Mouse (Mus musculus) forebrain, embryonic 15.5 days (tissue): ENCODE measurements at regions not wholly inside any gene's neighbourhood (a gene's known extent, or its start where the extent isn't known, plus 50 kb on each side); places are given as distances from the start of the nearest gene placed in this dataset.

ENCODE experiments used
- ATAC-seq: fragments of 200-750 bp; cut with Nextera tagmentation; replicated peaks from 2 replicates; pipeline ENCODE4 v1.8.0; 2017; ENCODE audit warnings: mild to moderate bottlenecking, moderate TSS enrichment, moderate library complexity
- H3K27ac ChIP-seq: fragments of 300-500 bp; sonication (generic); replicated peaks from 2 replicates; pipeline ENCODE4 v1.5.1; 2015; ENCODE audit warnings: mild to moderate bottlenecking, inconsistent platforms
- H3K27me3 ChIP-seq: fragments of 300-500 bp; sonication (generic); 2 replicates; pipeline ENCODE4 v1.6.1; 2015; ENCODE audit warnings: inconsistent platforms
- H3K36me3 ChIP-seq: fragments of 300-500 bp; sonication (generic); 2 replicates; pipeline ENCODE4 v1.6.1; 2015; ENCODE audit warnings: mild to moderate bottlenecking, inconsistent platforms
- H3K4me1 ChIP-seq: fragments of 300-500 bp; sonication (generic); 2 replicates; pipeline ENCODE4 v1.6.1; 2015; ENCODE audit warnings: inconsistent platforms
- H3K4me2 ChIP-seq: fragments of 300-500 bp; sonication (generic); replicated peaks from 2 replicates; pipeline ENCODE4 v1.6.1; 2015; ENCODE audit warnings: mild to moderate bottlenecking, inconsistent platforms
- H3K4me3 ChIP-seq: fragments of 300-500 bp; sonication (generic); 2 replicates; pipeline ENCODE4 v1.5.1; 2015; ENCODE audit warnings: mild to moderate bottlenecking, inconsistent platforms
- H3K9ac ChIP-seq: fragments of 300-500 bp; sonication (generic); replicated peaks from 2 replicates; pipeline ENCODE4 v1.6.1; 2015; ENCODE audit warnings: mild to moderate bottlenecking, inconsistent platforms
- H3K9me3 ChIP-seq: fragments of 300-500 bp; sonication (generic); 2 replicates; pipeline ENCODE4 v1.6.1; 2016; ENCODE audit warnings: inconsistent platforms
- WGBS: fragments of 180-500 bp; shearing (Covaris S2); methylation state at CpG from one replicate; pipeline ENCODE4 v1.1.7; 2015; ENCODE audit warnings: mixed read lengths; 5-methylcytosine and 5-hydroxymethylcytosine counted together

- no peak for ATAC-seq
- 76% methylated on average over 1 of the region's 1 CpGs for WGBS
- Histone ChIP-seq H3K4me2 (no peak overlapping the region), H3K27ac (no peak overlapping the region), H3K27me3 (no peaks in the 10 kb centered on the region), H3K4me1 (peaks cover 28% of the 10 kb centered on the region), H3K4me3 (no peak overlapping the region), H3K36me3 (no peaks in the 10 kb centered on the region), H3K9me3 (no peaks in the 10 kb centered on the region), H3K9ac (no peak overlapping the region)
Measured at GRCm38 (mm10) chr16:31587036-31587435, 76.2 kb upstream of the Dlg1 start.

DNA sequence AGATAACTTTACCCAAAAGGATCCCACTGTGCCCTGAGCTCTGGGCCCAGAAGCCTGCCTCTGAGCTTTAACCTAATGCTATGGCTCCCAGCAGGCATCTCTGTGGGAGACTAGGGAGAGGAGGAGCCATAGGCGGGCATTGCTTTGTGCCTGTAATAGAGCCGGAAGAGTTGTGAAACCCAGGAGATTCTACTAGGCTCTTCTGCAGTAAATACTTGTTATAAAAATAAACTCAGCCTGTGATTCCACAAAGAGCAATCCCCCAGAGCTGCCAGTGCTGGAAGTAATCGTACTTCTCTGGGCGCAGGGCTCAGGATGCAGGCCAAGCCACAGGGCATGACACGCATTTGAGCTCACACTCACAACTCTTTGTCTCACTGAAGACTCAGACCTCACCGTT lies 73.7 kb upstream of the Dlg1 start:
- no peaks in the 10 kb centered on the region for H3K9me3 ChIP-seq
- no peaks in the 10 kb centered on the region for H3K36me3 ChIP-seq
- WGBS: 24% methylated on average over 6 of the region's 6 CpGs
- H3K27me3 ChIP-seq: no peaks in the 10 kb centered on the region
- H3K4me3 ChIP-seq: no peak overlapping the region
- peaks cover 46% of the 10 kb centered on the region for H3K4me1 ChIP-seq
- H3K27ac ChIP-seq: peak overlapping the region; percentile 45
- H3K9ac ChIP-seq: no peak overlapping the region
- ATAC-seq: no peak
- no peak overlapping the region for H3K4me2 ChIP-seq

DNA sequence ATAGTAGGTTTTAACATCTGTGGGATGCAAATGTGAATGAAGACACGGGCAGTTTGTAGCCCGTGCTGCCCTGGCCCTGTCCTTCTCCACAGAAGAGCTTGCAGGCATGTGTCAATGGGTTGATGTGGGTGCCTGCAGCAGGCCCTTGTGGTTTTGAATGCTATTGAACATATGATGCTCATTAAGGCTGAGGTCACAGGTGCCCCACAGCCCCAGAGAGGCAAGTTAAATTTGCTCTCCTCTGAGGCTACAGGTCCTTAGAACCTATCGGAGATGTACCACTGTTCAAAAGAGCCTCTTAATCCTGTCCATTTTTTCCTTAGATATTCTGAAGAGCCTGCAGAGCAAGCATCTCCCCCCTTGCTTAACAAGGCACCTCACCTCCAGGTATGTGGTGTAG lies 71.7 kb upstream of the Dlg1 start:
- H3K4me1 ChIP-seq: peaks cover 46% of the 10 kb centered on the region
- 38% methylated on average over 3 of the region's 3 CpGs for WGBS

DNA sequence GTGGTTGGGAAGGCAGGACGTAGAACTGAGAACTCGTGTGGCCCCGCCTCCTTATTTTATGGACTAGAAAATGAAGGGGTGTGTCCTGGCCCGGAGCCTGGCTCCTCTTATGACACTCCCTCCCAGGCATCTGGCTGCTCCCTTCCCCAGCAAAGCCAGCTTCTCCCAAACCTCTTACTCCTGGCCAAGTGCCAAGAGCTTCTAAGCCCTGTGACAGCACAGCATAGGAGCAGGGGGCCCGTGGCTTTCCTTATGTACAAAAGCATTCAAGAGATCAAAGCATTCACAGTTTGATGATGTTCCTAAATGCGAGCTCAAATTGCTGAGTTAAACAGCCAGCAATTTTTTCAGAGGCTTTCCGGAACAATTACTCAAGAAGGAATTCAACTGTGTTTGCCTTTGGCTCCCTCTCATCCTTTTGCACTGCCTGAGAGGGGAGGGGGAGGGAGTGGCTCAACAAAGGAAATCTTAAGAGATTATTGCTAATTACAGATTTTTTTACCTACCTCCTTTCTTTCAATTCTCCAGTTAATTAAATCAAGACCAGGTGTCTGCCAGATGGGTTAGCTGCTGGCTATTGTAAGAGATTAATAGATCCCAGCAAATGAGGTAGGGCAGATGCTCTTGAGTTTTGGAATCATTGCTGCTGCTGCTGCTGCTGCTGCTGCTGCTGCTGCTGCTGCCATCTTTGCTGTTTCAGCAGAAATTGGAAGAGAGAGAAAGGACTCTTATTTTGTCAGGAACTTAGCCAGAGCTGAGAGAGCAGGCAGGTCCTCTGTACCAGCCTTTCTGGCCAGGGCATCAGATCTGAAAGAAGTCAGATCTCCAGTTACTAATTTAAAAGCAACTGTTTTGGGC lies 71.0 kb upstream of the Dlg1 start:
- Histone ChIP-seq H3K9me3 (no peaks in the 10 kb centered on the region), H3K36me3 (no peaks in the 10 kb centered on the region), H3K4me1 (peaks cover 46% of the 10 kb centered on the region), H3K4me3 (no peak overlapping the region), H3K9ac (peak overlapping the region; percentile 21; the same call in 1 of the 2 replicates), H3K27ac (peak overlapping the region; percentile 94), H3K4me2 (peak overlapping the region; percentile 7; the same call in 1 of the 2 replicates), H3K27me3 (no peaks in the 10 kb centered on the region)
- 3% methylated on average over 7 of the region's 7 CpGs for WGBS
- peak; percentile 97 for ATAC-seq

More for the DNA sequence above, 71.7 kb upstream of the Dlg1 start:
- H3K4me2 ChIP-seq: 0 out of 2 replicates have a peak overlapping the region, but pooled peaks have one; percentile 7
- no peaks in the 10 kb centered on the region for H3K27me3 ChIP-seq
- peak; percentile 33 for ATAC-seq
- no peaks in the 10 kb centered on the region for H3K36me3 ChIP-seq
- H3K4me3 ChIP-seq: no peak overlapping the region
- no peaks in the 10 kb centered on the region for H3K9me3 ChIP-seq
- H3K27ac ChIP-seq: peak overlapping the region; percentile 94
- no peak overlapping the region for H3K9ac ChIP-seq

DNA sequence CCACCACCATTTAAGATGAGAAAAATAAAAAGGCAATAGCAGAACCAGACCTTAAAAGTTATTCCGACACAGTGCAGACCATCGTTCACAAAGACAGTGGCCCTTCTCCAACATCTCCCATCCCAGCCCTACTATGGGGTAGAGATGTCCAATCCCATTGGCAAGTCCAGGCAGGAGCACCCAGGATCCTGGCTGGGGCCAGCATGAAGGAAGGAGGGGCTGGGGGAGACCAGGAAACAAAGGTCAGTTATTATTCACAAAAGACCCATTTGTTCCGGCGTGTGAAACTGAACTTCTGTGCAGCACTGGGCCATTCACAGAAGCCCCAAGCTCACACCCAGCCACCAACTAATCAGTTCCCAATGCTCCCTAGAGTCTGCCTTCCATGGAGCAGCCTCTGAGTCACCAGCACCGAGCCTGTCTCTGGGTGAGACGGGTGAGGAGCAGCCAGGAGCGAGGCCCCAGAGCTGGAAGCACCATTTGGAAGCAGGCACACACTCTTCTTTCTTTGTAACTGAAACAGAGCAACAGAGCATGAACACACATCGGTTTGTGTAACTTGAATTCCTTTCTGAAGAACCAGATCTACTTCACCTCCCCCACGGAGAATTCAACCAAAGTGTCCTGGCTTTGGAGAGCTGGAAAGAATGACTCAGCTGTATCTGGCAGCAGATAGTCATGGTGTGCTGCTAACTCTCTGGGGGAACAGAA lies 70.1 kb upstream of the Dlg1 start:
- Histone ChIP-seq H3K27me3 (no peaks in the 10 kb centered on the region), H3K4me3 (no peak overlapping the region), H3K4me1 (peaks cover 46% of the 10 kb centered on the region), H3K9me3 (no peaks in the 10 kb centered on the region), H3K36me3 (no peaks in the 10 kb centered on the region), H3K27ac (peak overlapping the region; percentile 94), H3K4me2 (0 out of 2 replicates have a peak overlapping the region, but pooled peaks have one; percentile 7), H3K9ac (0 out of 2 replicates have a peak overlapping the region, but pooled peaks have one; percentile 21)
- 13% methylated on average over 9 of the region's 9 CpGs for WGBS
- peak; percentile 18; the same call in 1 of the 2 replicates for ATAC-seq

DNA sequence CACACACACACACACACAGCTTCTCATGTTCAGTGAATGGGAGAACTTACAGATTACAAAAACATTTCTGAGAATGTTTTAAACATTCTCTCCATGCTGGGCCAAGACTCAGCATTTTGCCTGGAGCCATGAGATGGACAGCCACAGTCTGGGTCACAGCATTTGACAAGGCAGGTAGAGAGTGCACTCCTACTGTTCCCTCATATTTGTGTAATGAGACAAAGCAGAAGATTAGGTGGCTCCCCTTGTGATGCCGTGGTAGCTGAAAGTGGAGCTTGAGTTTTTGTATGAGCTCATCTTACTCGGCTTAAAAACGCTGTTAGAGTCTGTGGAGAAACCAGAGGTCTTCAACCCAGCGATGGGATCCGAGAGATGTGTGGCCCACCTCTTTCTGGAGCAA lies 65.3 kb upstream of the Dlg1 start:
- no peak for ATAC-seq
- Histone ChIP-seq H3K4me2 (no peak overlapping the region), H3K4me1 (peaks cover 11% of the 10 kb centered on the region)

DNA sequence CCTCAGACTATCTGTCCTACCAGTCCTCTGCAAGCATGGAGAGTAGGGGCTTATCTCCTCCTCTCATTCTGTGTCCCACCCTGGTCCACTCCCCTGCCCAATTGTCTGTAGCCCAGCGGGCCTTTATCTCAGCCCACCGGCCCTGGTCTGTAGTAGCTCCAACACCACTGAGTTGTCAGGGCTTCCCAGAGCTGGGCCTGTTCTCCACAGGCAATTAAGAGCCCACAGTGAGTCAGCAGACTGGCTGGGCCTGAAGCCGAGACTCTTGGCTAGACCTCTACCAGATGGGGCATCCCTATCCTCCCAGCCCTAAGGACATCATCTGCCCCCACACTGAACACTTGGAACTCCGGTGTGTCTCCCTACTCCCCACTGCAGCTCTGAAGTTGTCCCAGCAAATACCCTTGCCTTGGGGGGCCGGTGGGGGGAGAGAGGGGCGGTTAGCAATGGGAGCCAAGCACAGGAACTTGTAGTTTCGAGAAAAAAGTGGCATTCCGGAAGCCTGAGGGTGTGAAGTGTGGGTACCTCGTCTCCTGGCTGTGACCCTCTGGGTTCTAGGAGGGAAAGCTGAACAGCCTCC lies 64.7 kb upstream of the Dlg1 start:
- H3K27me3 ChIP-seq: no peaks in the 10 kb centered on the region
- no peak overlapping the region for H3K4me3 ChIP-seq
- H3K4me1 ChIP-seq: peaks cover 6% of the 10 kb centered on the region
- H3K4me2 ChIP-seq: no peak overlapping the region
- no peak for ATAC-seq
- H3K36me3 ChIP-seq: no peaks in the 10 kb centered on the region
- WGBS: 82% methylated on average over 9 of the region's 9 CpGs
- H3K9me3 ChIP-seq: no peaks in the 10 kb centered on the region
- H3K27ac ChIP-seq: no peak overlapping the region
- H3K9ac ChIP-seq: no peak overlapping the region

More for the DNA sequence above, 65.3 kb upstream of the Dlg1 start:
- 92% methylated on average over 5 of the region's 5 CpGs for WGBS
- no peak overlapping the region for H3K4me3 ChIP-seq
- H3K27me3 ChIP-seq: no peaks in the 10 kb centered on the region
- no peak overlapping the region for H3K27ac ChIP-seq
- no peaks in the 10 kb centered on the region for H3K9me3 ChIP-seq
- no peaks in the 10 kb centered on the region for H3K36me3 ChIP-seq
- no peak overlapping the region for H3K9ac ChIP-seq

DNA sequence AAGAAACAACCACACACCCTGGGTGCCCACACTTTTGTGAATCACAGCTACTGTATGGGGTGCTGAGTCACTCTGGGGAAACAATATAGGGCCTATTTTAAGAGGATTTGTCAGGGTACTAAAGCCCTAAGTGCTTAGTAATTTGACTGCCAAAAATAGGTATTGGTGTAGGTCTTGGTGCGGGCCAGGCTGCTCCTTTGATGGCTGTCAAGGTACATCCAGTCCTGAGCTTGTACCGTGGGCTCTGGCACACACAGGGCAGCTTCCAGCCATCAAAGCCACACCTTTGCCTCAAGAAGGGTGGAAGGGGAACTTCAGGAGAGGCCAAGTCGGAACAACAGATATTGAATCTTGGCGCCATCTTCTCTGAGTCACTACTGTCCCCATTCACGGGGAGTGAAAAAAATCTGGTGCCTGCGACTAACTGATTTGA lies 64.2 kb upstream of the Dlg1 start:
- no peaks in the 10 kb centered on the region for H3K27me3 ChIP-seq
- H3K27ac ChIP-seq: no peak overlapping the region
- no peak overlapping the region for H3K9ac ChIP-seq
- no peaks in the 10 kb centered on the region for H3K9me3 ChIP-seq
- 0 out of 2 replicates have a peak, but pooled peaks cover 2% of the 10 kb centered on the region for H3K4me1 ChIP-seq
- no peaks in the 10 kb centered on the region for H3K36me3 ChIP-seq
- no peak for ATAC-seq
- H3K4me3 ChIP-seq: no peak overlapping the region
- WGBS: 83% methylated on average over 6 of the region's 6 CpGs
- H3K4me2 ChIP-seq: no peak overlapping the region

DNA sequence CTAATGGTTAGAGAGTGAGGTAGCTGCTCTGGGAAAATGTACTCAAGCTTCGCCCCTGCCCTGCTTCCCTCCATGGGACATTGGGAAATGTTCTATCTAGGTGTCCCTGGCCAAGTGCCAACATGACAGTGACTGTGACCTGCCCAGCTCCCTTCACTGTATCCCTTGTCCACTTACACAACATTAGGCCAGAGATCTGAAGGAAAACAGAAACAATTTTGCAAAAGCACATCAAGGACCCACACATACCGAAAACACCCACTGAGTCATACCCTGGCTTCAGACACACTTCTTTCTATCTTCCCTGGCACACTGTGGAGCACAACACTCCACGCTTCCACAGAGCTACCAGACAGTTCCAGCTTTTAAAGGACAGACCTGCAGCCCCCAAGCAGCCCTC lies 62.0 kb upstream of the Dlg1 start:
- WGBS: 90% methylated on average over 3 of the region's 3 CpGs
- Histone ChIP-seq H3K9me3 (no peaks in the 10 kb centered on the region), H3K9ac (no peak overlapping the region), H3K27me3 (no peaks in the 10 kb centered on the region), H3K4me3 (no peak overlapping the region), H3K4me2 (no peak overlapping the region), H3K27ac (no peak overlapping the region), H3K4me1 (0 out of 2 replicates have a peak, but pooled peaks cover 2% of the 10 kb centered on the region), H3K36me3 (no peaks in the 10 kb centered on the region)
- no peak for ATAC-seq

- Histone ChIP-seq H3K4me2 (no peak overlapping the region), H3K9ac (no peak overlapping the region), H3K27me3 (no peaks in the 10 kb centered on the region), H3K27ac (no peak overlapping the region), H3K36me3 (no peaks in the 10 kb centered on the region), H3K9me3 (no peaks in the 10 kb centered on the region), H3K4me3 (no peak overlapping the region), H3K4me1 (0 out of 2 replicates have a peak, but pooled peaks cover 2% of the 10 kb centered on the region)
- no peak for ATAC-seq
- WGBS: 85% methylated on average over 11 of the region's 11 CpGs
Measured at GRCm38 (mm10) chr16:31603185-31603584, 60.1 kb upstream of the Dlg1 start.

- Histone ChIP-seq H3K27me3 (no peaks in the 10 kb centered on the region), H3K36me3 (no peaks in the 10 kb centered on the region), H3K9me3 (no peaks in the 10 kb centered on the region), H3K27ac (no peak overlapping the region), H3K9ac (no peak overlapping the region), H3K4me1 (no peaks in the 10 kb centered on the region), H3K4me2 (no peak overlapping the region), H3K4me3 (no peak overlapping the region)
- 85% methylated on average over 11 of the region's 11 CpGs for WGBS
- no peak for ATAC-seq
Measured at GRCm38 (mm10) chr16:31606389-31607177, 56.7 kb upstream of the Dlg1 start.
